Mouse (Mus musculus): ENCODE measurements around the gene Cpeb4. TPM values are rescaled to one million over a fixed set of nuclear protein-coding genes. Genes with fewer than 3 reads are reported as not detected.

The Cpeb4 gene
- total and polyA plus RNA-seq, 3 experiments, result 13.8 to 23.9 (median 20.1) TPM

GRCm38 (mm10) chr11:31896065-31896792 lies 24.2 kb downstream of the Cpeb4 start:
- Histone ChIP-seq H3K9ac (ENCODE audit: insufficient read depth, low read depth) (no peak overlapping the region), H3K36me3 (replicated peaks in 1 of 2; ENCODE audit: control insufficient read depth in 1 of 2, insufficient read depth in 1 of 2, low read length in 1 of 2) (peaks cover 32 to 72% of the 10 kb centered on the region in 2 experiments), H3K79me2 (replicated peaks; ENCODE audit: control insufficient read depth, extremely low read depth, insufficient read depth, poor library complexity, severe bottlenecking) (peaks cover 22% of the 10 kb centered on the region), H3K27ac (ENCODE audit: insufficient read depth, low read depth) (no peak overlapping the region), H3K4me3 (replicated peaks in 1 of 3; ENCODE audit: low read depth in 2 of 3, low read length in 2 of 3, poor library complexity in 1 of 3) (no peak overlapping the region), H3K27me3 (replicated peaks) (no peaks in the 10 kb centered on the region), H3K4me2 (ENCODE audit: insufficient read depth, low read depth, poor library complexity, severe bottlenecking) (no peak overlapping the region), H3K9me3 (replicated peaks; ENCODE audit: low read length) (no peaks in the 10 kb centered on the region), H3K4me1 (ENCODE audit: control insufficient read depth in 1 of 2, insufficient read depth in 2 of 2) (peaks cover 0 to 38% of the 10 kb centered on the region in 2 experiments; a peak in 2 of 4 replicates)
- in situ Hi-C loops (cut with MboI; ENCODE audit: low pct_ligation_motif_present, low pct_unique_long_range_greater_than_20kb, low sequenced_read_pairs), result no loop called here
- dilution Hi-C loops (cut with MboI; ENCODE audit: extremely low pct_ligation_motif_present, extremely low pct_unique_long_range_greater_than_20kb, low sequenced_read_pairs), result no loop called here
- no peak for DNase-seq (ENCODE audit: extremely low read depth)
- TF ChIP-seq NELFE (IDR thresholded peaks at IDR 0.05; ENCODE audit: low read depth, low read length) (no peak), ZMIZ1 (IDR thresholded peaks at IDR 0.05; ENCODE audit: low read depth, low read length) (no peak), UBTF (IDR thresholded peaks at IDR 0.05; ENCODE audit: low read depth, low read length) (no peak), USF2 (conservative IDR thresholded peaks at IDR 0.05; ENCODE audit: low read depth, low read length) (no peak), NRF1 (IDR thresholded peaks at IDR 0.05; ENCODE audit: low read depth, low read length) (no peak), HCFC1 (IDR thresholded peaks at IDR 0.05; ENCODE audit: low read depth, low read length) (no peak), RAD21 (IDR thresholded peaks at IDR 0.05; ENCODE audit: low read depth, low read length) (no peak), SIN3A (IDR thresholded peaks at IDR 0.05; ENCODE audit: low read length) (no peak), MAFK (IDR thresholded peaks at IDR 0.05; ENCODE audit: insufficient replicate concordance, low read length) (no peak)

DNA sequence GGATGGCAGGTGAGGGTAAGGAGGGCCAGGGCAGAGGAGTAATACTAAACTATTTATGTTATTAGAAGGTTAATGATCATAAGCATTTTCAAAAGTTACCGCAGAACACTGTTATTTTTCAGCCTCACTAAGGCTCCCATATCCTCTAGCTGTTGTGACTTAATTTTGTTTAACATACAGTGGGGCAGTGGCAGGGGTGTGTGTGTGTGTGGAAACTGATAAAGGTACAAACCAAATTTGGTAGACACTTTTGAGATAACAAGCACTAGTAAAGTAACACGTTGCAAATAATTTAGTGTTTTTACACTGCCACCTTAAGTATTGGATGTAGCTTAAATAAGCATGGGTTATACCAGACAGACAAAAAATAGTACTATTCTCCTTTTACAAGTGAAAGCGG lies 24.9 kb downstream of the Cpeb4 start:
- TF ChIP-seq RAD21 (IDR thresholded peaks at IDR 0.05; ENCODE audit: low read depth, low read length) (no peak), POLR2AphosphoS2 (IDR thresholded peaks at IDR 0.05; ENCODE audit: low read depth, low read length) (no peak), ZNF384 (IDR thresholded peaks at IDR 0.05; ENCODE audit: low read depth, low read length) (no peak), ETS1 (conservative IDR thresholded peaks at IDR 0.05; ENCODE audit: low read depth, low read length) (no peak), KAT2A (IDR thresholded peaks at IDR 0.05; ENCODE audit: insufficient replicate concordance, low read length) (no peak), EP300 (IDR thresholded peaks at IDR 0.05; ENCODE audit: low read length) (no peak), GABPA (IDR thresholded peaks at IDR 0.05; ENCODE audit: insufficient replicate concordance, low read depth, low read length) (no peak), USF1 (IDR thresholded peaks at IDR 0.05; ENCODE audit: low read depth, low read length) (no peak), CHD2 (IDR thresholded peaks at IDR 0.05; ENCODE audit: low read length) (no peak), MAZ (IDR thresholded peaks at IDR 0.05; ENCODE audit: low read depth, low read length) (no peak), NELFE (IDR thresholded peaks at IDR 0.05; ENCODE audit: low read depth, low read length) (no peak), ELF1 (IDR thresholded peaks at IDR 0.05; ENCODE audit: low read depth, low read length) (no peak)
- Histone ChIP-seq H3K4me2 (ENCODE audit: insufficient read depth, low read depth, poor library complexity, severe bottlenecking) (no peak overlapping the region), H3K9me3 (replicated peaks; ENCODE audit: low read length) (no peaks in the 10 kb centered on the region), H3K4me3 (replicated peaks in 1 of 3; ENCODE audit: low read depth in 2 of 3, low read length in 2 of 3, poor library complexity in 1 of 3) (no peak overlapping the region), H3K4me1 (ENCODE audit: control insufficient read depth in 1 of 2, insufficient read depth in 2 of 2) (peaks cover 0 to 34% of the 10 kb centered on the region in 2 experiments; a peak in 2 of 4 replicates), H3K36me3 (replicated peaks in 1 of 2; ENCODE audit: control insufficient read depth in 1 of 2, insufficient read depth in 1 of 2, low read length in 1 of 2) (peaks cover 29 to 73% of the 10 kb centered on the region in 2 experiments), H3K27me3 (replicated peaks) (no peaks in the 10 kb centered on the region), H3K27ac (ENCODE audit: insufficient read depth, low read depth) (no peak overlapping the region), H3K79me2 (replicated peaks; ENCODE audit: control insufficient read depth, extremely low read depth, insufficient read depth, poor library complexity, severe bottlenecking) (peaks cover 22% of the 10 kb centered on the region), H3K9ac (ENCODE audit: insufficient read depth, low read depth) (no peak overlapping the region)
- dilution Hi-C loops (cut with MboI; ENCODE audit: extremely low pct_ligation_motif_present, extremely low pct_unique_long_range_greater_than_20kb, low sequenced_read_pairs) (no loop called here), in situ Hi-C loops (cut with MboI; ENCODE audit: low pct_ligation_motif_present, low pct_unique_long_range_greater_than_20kb, low sequenced_read_pairs) (no loop called here)
- DNase-seq (ENCODE audit: extremely low read depth), result no peak
